Comparison of ENCODE assay signal across 27 mouse cellular contexts in the genomic region with DNA sequence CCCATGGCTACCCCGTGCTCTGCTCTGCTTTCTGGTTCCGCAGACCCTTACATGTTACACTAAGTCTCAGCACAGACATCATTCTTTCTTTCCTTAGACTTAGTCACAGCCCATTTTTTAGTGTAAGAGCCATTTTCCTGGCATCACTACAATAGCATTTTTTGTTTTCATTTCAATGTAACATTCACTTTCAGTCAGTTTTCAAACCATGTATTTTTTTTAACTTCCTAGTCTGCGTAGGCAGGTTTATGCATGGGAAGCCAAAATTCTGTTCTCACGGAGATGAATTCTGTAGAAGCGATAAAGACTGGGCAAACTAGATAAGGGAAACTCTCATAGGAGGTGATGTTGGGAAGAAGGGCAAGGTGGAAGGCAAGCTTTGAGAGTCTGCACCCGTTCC. TPM values are rescaled to one million over a fixed set of nuclear protein-coding genes. Genes with fewer than 3 reads are reported as not detected.
"Had no signal": no experiment of that assay in that cellular context is flagged by ENCODE, and none has a peak within 500 bp of the region (broad histone marks: within the 10 kb centered on the region; RNA-seq: fewer than 3 reads in every experiment).

No protein-coding gene starts in this region.

- H3K9me3 ChIP-seq: limb, embryonic 10.5 days; limb, embryonic 13.5 days; liver, embryonic 12.5 days; liver, embryonic 15.5 days; megakaryocyte, embryonic 14.5 days; midbrain, embryonic 10.5 days; midbrain, embryonic 13.5 days; neural tube, embryonic 13.5 days; stomach, embryonic 15.5 days had no signal

- H3K27me3 ChIP-seq: limb, embryonic 13.5 days; liver, embryonic 12.5 days; liver, embryonic 15.5 days; midbrain, embryonic 13.5 days; neural tube, embryonic 13.5 days; stomach, embryonic 15.5 days had no signal

- H3K4me1 ChIP-seq: limb, embryonic 10.5 days; midbrain, embryonic 10.5 days; midbrain, embryonic 13.5 days; neural tube, embryonic 13.5 days had no signal

- DNase-seq: kidney, adult 2 months; kidney, postnatal 25 days; layer of hippocampus, adult 9-11 months; liver; lung, adult 2 months; retina, postnatal 1 day; right cerebral cortex, postnatal 25 days; spleen, adult 18-20 months; thymus, postnatal 25 days had no signal

- ATAC-seq: liver, embryonic 12.5 days; midbrain, embryonic 13.5 days; midbrain, embryonic 16.5 days had no signal

- H3K27ac ChIP-seq: kidney, postnatal 0 days; layer of hippocampus, adult 2 months; limb, embryonic 10.5 days; limb, embryonic 13.5 days; liver, embryonic 12.5 days; liver, embryonic 15.5 days; midbrain, embryonic 10.5 days; midbrain, embryonic 13.5 days; neural tube, embryonic 13.5 days; stomach, embryonic 15.5 days had no signal

- H3K9ac ChIP-seq: limb, embryonic 13.5 days; liver, embryonic 12.5 days; liver, embryonic 15.5 days; midbrain, embryonic 13.5 days; neural tube, embryonic 13.5 days; stomach, embryonic 15.5 days had no signal

- H3K4me2 ChIP-seq: limb, embryonic 13.5 days; liver, embryonic 12.5 days; liver, embryonic 15.5 days; midbrain, embryonic 13.5 days; neural tube, embryonic 13.5 days; stomach, embryonic 15.5 days had no signal

- H3K4me3 ChIP-seq: layer of hippocampus, adult 2 months; limb, embryonic 10.5 days; limb, embryonic 13.5 days; liver, embryonic 12.5 days; liver, embryonic 15.5 days; midbrain, embryonic 10.5 days; midbrain, embryonic 13.5 days; myocyte; neural tube, embryonic 13.5 days; stomach, embryonic 15.5 days had no signal

- H3K36me3 ChIP-seq: limb, embryonic 10.5 days; limb, embryonic 13.5 days; liver, embryonic 12.5 days; liver, embryonic 15.5 days; midbrain, embryonic 10.5 days; midbrain, embryonic 13.5 days; neural tube, embryonic 13.5 days; stomach, embryonic 15.5 days had no signal

RNA-seq across cellular contexts. Expression of a gene that starts 13.9 kb away (rescaled TPM):
- total RNA-seq: monocyte, adult 5-6 weeks; neutrophil, adult 5-6 weeks had no signal

RNA-seq across cellular contexts. Expression of a gene that starts 32.0 kb away (rescaled TPM):
- total RNA-seq: layer of hippocampus, adult 2 months; layer of hippocampus, postnatal 25 days; left cerebral cortex, adult 18-20 months; monocyte, adult 5-6 weeks had no signal
- polyA plus RNA-seq: myocyte had no signal

RNA-seq across cellular contexts. Expression of a gene that starts 32.4 kb away (rescaled TPM):
- total RNA-seq: left cerebral cortex, adult 18-20 months; left cerebral cortex, postnatal 25 days had no signal
- polyA plus RNA-seq: kidney, adult 2 months; midbrain, embryonic 10.5 days; midbrain, embryonic 13.5 days; neural tube, embryonic 13.5 days had no signal

RNA-seq across cellular contexts. Expression of a gene that starts 34.1 kb away (rescaled TPM):
- total RNA-seq: monocyte, adult 5-6 weeks had no signal
- polyA plus RNA-seq: limb, embryonic 10.5 days; liver, embryonic 12.5 days; liver, embryonic 15.5 days; midbrain, embryonic 10.5 days; midbrain, embryonic 13.5 days; neural tube, embryonic 13.5 days; stomach, embryonic 15.5 days had no signal
